Mouse (Mus musculus): Measurements from ENCODE around the gene Spsb1. TPM values are rescaled to one million over a fixed set of nuclear protein-coding genes. Genes with fewer than 3 reads are reported as not detected.

Gene Spsb1
- polyA plus RNA-seq, 1 experiment, result 18.3 TPM

GRCm38 (mm10) chr4:149975291-149975690 is 20.4 kb upstream of the Spsb1 start:
- TF ChIP-seq CTCF (IDR thresholded peaks at IDR 0.05; ENCODE audit: extremely low read depth, insufficient read depth, low read length) (no peak), POLR2A (IDR thresholded peaks at IDR 0.05; ENCODE audit: extremely low read depth, insufficient read depth, low read length) (no peak)
- Histone ChIP-seq H3K27ac (ENCODE audit: insufficient read depth, low read length) (no peak overlapping the region), H3K4me3 (ENCODE audit: insufficient read depth, low read length) (no peak overlapping the region), H3K4me1 (ENCODE audit: control insufficient read depth, insufficient read depth, low read length) (no peaks in the 10 kb centered on the region)

GRCm38 (mm10) chr4:149971393-149971792 is 16.6 kb upstream of the Spsb1 start:
- TF ChIP-seq CTCF (IDR thresholded peaks at IDR 0.05; ENCODE audit: extremely low read depth, insufficient read depth, low read length) (no peak), POLR2A (IDR thresholded peaks at IDR 0.05; ENCODE audit: extremely low read depth, insufficient read depth, low read length) (no peak)
- H3K4me1 ChIP-seq (ENCODE audit: control insufficient read depth, insufficient read depth, low read length), result no peaks in the 10 kb centered on the region
- no peak overlapping the region for H3K27ac ChIP-seq (ENCODE audit: insufficient read depth, low read length)
- H3K4me3 ChIP-seq (ENCODE audit: insufficient read depth, low read length), result no peak overlapping the region

- no peak overlapping the region for H3K4me3 ChIP-seq (ENCODE audit: insufficient read depth, low read length)
- no peaks in the 10 kb centered on the region for H3K4me1 ChIP-seq (ENCODE audit: control insufficient read depth, insufficient read depth, low read length)
- TF ChIP-seq POLR2A (IDR thresholded peaks at IDR 0.05; ENCODE audit: extremely low read depth, insufficient read depth, low read length) (no peak), CTCF (IDR thresholded peaks at IDR 0.05; ENCODE audit: extremely low read depth, insufficient read depth, low read length) (no peak)
- H3K27ac ChIP-seq (ENCODE audit: insufficient read depth, low read length), result no peak overlapping the region
Observed at GRCm38 (mm10) chr4:149968526-149968925, 13.7 kb upstream of the Spsb1 start.

- no peak overlapping the region for H3K4me3 ChIP-seq (ENCODE audit: insufficient read depth, low read length)
- H3K27ac ChIP-seq (ENCODE audit: insufficient read depth, low read length), result no peak overlapping the region
- H3K4me1 ChIP-seq (ENCODE audit: control insufficient read depth, insufficient read depth, low read length), result no peaks in the 10 kb centered on the region
- TF ChIP-seq POLR2A (IDR thresholded peaks at IDR 0.05; ENCODE audit: extremely low read depth, insufficient read depth, low read length) (no peak), CTCF (IDR thresholded peaks at IDR 0.05; ENCODE audit: extremely low read depth, insufficient read depth, low read length) (no peak)
Observed at GRCm38 (mm10) chr4:149966963-149967362, 12.1 kb upstream of the Spsb1 start.

GRCm38 (mm10) chr4:149966252-149966651 is 11.4 kb upstream of the Spsb1 start:
- no peak overlapping the region for H3K27ac ChIP-seq (ENCODE audit: insufficient read depth, low read length)
- TF ChIP-seq CTCF (IDR thresholded peaks at IDR 0.05; ENCODE audit: extremely low read depth, insufficient read depth, low read length), result no peak
- no peak for TF ChIP-seq POLR2A (IDR thresholded peaks at IDR 0.05; ENCODE audit: extremely low read depth, insufficient read depth, low read length)
- no peak overlapping the region for H3K4me3 ChIP-seq (ENCODE audit: insufficient read depth, low read length)
- no peaks in the 10 kb centered on the region for H3K4me1 ChIP-seq (ENCODE audit: control insufficient read depth, insufficient read depth, low read length)

GRCm38 (mm10) chr4:149965672-149966071 is 10.8 kb upstream of the Spsb1 start:
- Histone ChIP-seq H3K4me1 (ENCODE audit: control insufficient read depth, insufficient read depth, low read length) (no peaks in the 10 kb centered on the region), H3K4me3 (ENCODE audit: insufficient read depth, low read length) (no peak overlapping the region), H3K27ac (ENCODE audit: insufficient read depth, low read length) (no peak overlapping the region)
- TF ChIP-seq CTCF (IDR thresholded peaks at IDR 0.05; ENCODE audit: extremely low read depth, insufficient read depth, low read length), result no peak
- no peak for TF ChIP-seq POLR2A (IDR thresholded peaks at IDR 0.05; ENCODE audit: extremely low read depth, insufficient read depth, low read length)

- no peak overlapping the region for H3K4me3 ChIP-seq (ENCODE audit: insufficient read depth, low read length)
- no peak for TF ChIP-seq CTCF (IDR thresholded peaks at IDR 0.05; ENCODE audit: extremely low read depth, insufficient read depth, low read length)
- no peak for TF ChIP-seq POLR2A (IDR thresholded peaks at IDR 0.05; ENCODE audit: extremely low read depth, insufficient read depth, low read length)
Observed at GRCm38 (mm10) chr4:149965242-149965641, 10.4 kb upstream of the Spsb1 start.

GRCm38 (mm10) chr4:149964770-149965169 is 9.9 kb upstream of the Spsb1 start:
- H3K4me3 ChIP-seq (ENCODE audit: insufficient read depth, low read length), result no peak overlapping the region
- no peak overlapping the region for H3K27ac ChIP-seq (ENCODE audit: insufficient read depth, low read length)
- TF ChIP-seq POLR2A (IDR thresholded peaks at IDR 0.05; ENCODE audit: extremely low read depth, insufficient read depth, low read length) (no peak), CTCF (IDR thresholded peaks at IDR 0.05; ENCODE audit: extremely low read depth, insufficient read depth, low read length) (no peak)
- no peaks in the 10 kb centered on the region for H3K4me1 ChIP-seq (ENCODE audit: control insufficient read depth, insufficient read depth, low read length)

More at GRCm38 (mm10) chr4:149965242-149965641, 10.4 kb upstream of the Spsb1 start:
- Histone ChIP-seq H3K27ac (ENCODE audit: insufficient read depth, low read length) (no peak overlapping the region), H3K4me1 (ENCODE audit: control insufficient read depth, insufficient read depth, low read length) (no peaks in the 10 kb centered on the region)

- no peaks in the 10 kb centered on the region for H3K4me1 ChIP-seq (ENCODE audit: control insufficient read depth, insufficient read depth, low read length)
- TF ChIP-seq POLR2A (IDR thresholded peaks at IDR 0.05; ENCODE audit: extremely low read depth, insufficient read depth, low read length) (no peak), CTCF (IDR thresholded peaks at IDR 0.05; ENCODE audit: extremely low read depth, insufficient read depth, low read length) (no peak)
- no peak overlapping the region for H3K4me3 ChIP-seq (ENCODE audit: insufficient read depth, low read length)
- H3K27ac ChIP-seq (ENCODE audit: insufficient read depth, low read length), result no peak overlapping the region
Observed at GRCm38 (mm10) chr4:149964285-149964684, 9.4 kb upstream of the Spsb1 start.

GRCm38 (mm10) chr4:149960391-149960790 is 5.5 kb upstream of the Spsb1 start:
- TF ChIP-seq CTCF (IDR thresholded peaks at IDR 0.05; ENCODE audit: extremely low read depth, insufficient read depth, low read length) (no peak), POLR2A (IDR thresholded peaks at IDR 0.05; ENCODE audit: extremely low read depth, insufficient read depth, low read length) (no peak)

More at GRCm38 (mm10) chr4:149960391-149960790, 5.5 kb upstream of the Spsb1 start:
- no peak overlapping the region for H3K4me3 ChIP-seq (ENCODE audit: insufficient read depth, low read length)
- H3K27ac ChIP-seq (ENCODE audit: insufficient read depth, low read length), result no peak overlapping the region
- no peaks in the 10 kb centered on the region for H3K4me1 ChIP-seq (ENCODE audit: control insufficient read depth, insufficient read depth, low read length)

Data from cortical plate, adult 2 months (tissue).